Comparison of ENCODE assay signal across 9 mouse cellular contexts in the genomic region with DNA sequence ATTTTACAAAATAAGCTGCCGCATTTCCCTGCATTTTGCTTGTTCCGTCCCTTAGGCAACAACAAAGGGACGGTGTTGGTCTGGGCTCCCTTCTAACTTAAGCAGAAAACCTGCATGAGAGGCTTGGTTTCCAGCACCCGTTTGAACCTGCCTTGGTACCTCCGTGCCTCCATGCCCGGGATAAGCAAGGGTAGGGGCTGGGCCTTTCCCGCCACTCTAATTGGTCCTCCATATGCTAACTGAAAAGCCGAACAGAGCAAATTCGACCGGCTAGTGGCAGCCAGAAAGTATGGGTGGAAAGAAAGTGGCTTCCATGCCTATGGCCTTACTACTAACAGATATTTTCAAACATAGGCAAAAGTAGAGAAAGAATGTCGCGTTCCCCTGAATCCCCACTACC. TPM values are rescaled to one million over a fixed set of nuclear protein-coding genes. Genes with fewer than 3 reads are reported as not detected.
DNase-seq lines count a peak whose midpoint lies in the region; ATAC-seq and TF ChIP-seq lines count a peak whose summit lies in the region.
"Had no signal": no experiment of that assay in that cellular context is flagged by ENCODE, and none has a peak within 500 bp of the region (broad histone marks: within the 10 kb centered on the region; RNA-seq: fewer than 3 reads in every experiment).

No protein-coding gene starts in this region.

- H3K9ac ChIP-seq in liver, embryonic 11.5 days (ENCODE audit: low read depth, low read length): no peak overlapping the region
- H3K9ac ChIP-seq in liver, postnatal 0 days (replicated peaks): no peak overlapping the region
- H3K9ac ChIP-seq in embryonic facial prominence, embryonic 15.5 days: no peak overlapping the region
- H3K9ac ChIP-seq in intestine, embryonic 15.5 days: no peak overlapping the region
- no peak overlapping the region for H3K9ac ChIP-seq in neural tube, embryonic 14.5 days (replicated peaks; ENCODE audit: low read depth, low read length)

- H3K27me3 ChIP-seq in liver, embryonic 11.5 days (replicated peaks; ENCODE audit: control insufficient read depth, insufficient read depth, low read length): peaks cover 72% of the 10 kb centered on the region
- peaks cover 60% of the 10 kb centered on the region for H3K27me3 ChIP-seq in liver, postnatal 0 days (ENCODE audit: insufficient read depth, low read length)
- peaks cover 34% of the 10 kb centered on the region for H3K27me3 ChIP-seq in embryonic facial prominence, embryonic 15.5 days
- peaks cover 54% of the 10 kb centered on the region for H3K27me3 ChIP-seq in intestine, embryonic 15.5 days (replicated peaks)
- peaks cover 10% of the 10 kb centered on the region for H3K27me3 ChIP-seq in neural tube, embryonic 14.5 days (ENCODE audit: control insufficient read depth, insufficient read depth, low read length)

- peaks cover 4% of the 10 kb centered on the region; the same call in 1 of the 2 replicates for H3K4me1 ChIP-seq in liver, embryonic 11.5 days (replicated peaks; ENCODE audit: control insufficient read depth, insufficient read depth, low read length)
- H3K4me1 ChIP-seq in liver, postnatal 0 days (ENCODE audit: insufficient read depth): no peaks in the 10 kb centered on the region; the same call in 1 of the 2 replicates
- H3K4me1 ChIP-seq in embryonic facial prominence, embryonic 15.5 days: peaks cover 20% of the 10 kb centered on the region
- peaks cover 16% of the 10 kb centered on the region for H3K4me1 ChIP-seq in intestine, embryonic 15.5 days (replicated peaks)
- peaks cover 18% of the 10 kb centered on the region for H3K4me1 ChIP-seq in neural tube, embryonic 14.5 days (ENCODE audit: control insufficient read depth, insufficient read depth, low read length)

- no peak overlapping the region; the same call in 1 of the 2 replicates for H3K4me3 ChIP-seq in liver, embryonic 11.5 days (ENCODE audit: low read depth, low read length)
- H3K4me3 ChIP-seq in liver, postnatal 0 days (ENCODE audit: low read depth, low read length): no peak overlapping the region
- H3K4me3 ChIP-seq in embryonic facial prominence, embryonic 15.5 days (replicated peaks): peak overlapping the region; percentile 51
- no peak overlapping the region for H3K4me3 ChIP-seq in intestine, embryonic 15.5 days (replicated peaks)
- H3K4me3 ChIP-seq in neural tube, embryonic 14.5 days (ENCODE audit: low read depth, low read length): peak overlapping the region; percentile 39

- no peak for TF ChIP-seq EP300 in liver, postnatal 0 days (IDR thresholded peaks at IDR 0.05; ENCODE audit: low read depth)

- H3K36me3 ChIP-seq in liver, embryonic 11.5 days (ENCODE audit: control insufficient read depth, insufficient read depth, low read length): no peaks in the 10 kb centered on the region
- H3K36me3 ChIP-seq in liver, postnatal 0 days (replicated peaks; ENCODE audit: insufficient read depth, low read length): no peaks in the 10 kb centered on the region
- H3K36me3 ChIP-seq in embryonic facial prominence, embryonic 15.5 days: no peaks in the 10 kb centered on the region
- no peaks in the 10 kb centered on the region for H3K36me3 ChIP-seq in intestine, embryonic 15.5 days
- H3K36me3 ChIP-seq in neural tube, embryonic 14.5 days (ENCODE audit: control insufficient read depth, insufficient read depth, low read length): no peaks in the 10 kb centered on the region

- 21% methylated on average over 12 of the region's 12 CpGs for WGBS in liver, embryonic 11.5 days
- 21% methylated on average over 12 of the region's 12 CpGs for WGBS in liver, postnatal 0 days (ENCODE audit: insufficient replicate concordance)
- 18% methylated on average over 12 of the region's 12 CpGs for WGBS in embryonic facial prominence, embryonic 15.5 days
- WGBS in intestine, embryonic 15.5 days: 31% methylated on average over 12 of the region's 12 CpGs
- 21% methylated on average over 12 of the region's 12 CpGs for WGBS in neural tube, embryonic 14.5 days

- H3K9me3 ChIP-seq in liver, embryonic 11.5 days (ENCODE audit: control insufficient read depth, low read length): no peaks in the 10 kb centered on the region
- H3K9me3 ChIP-seq in liver, postnatal 0 days (ENCODE audit: low read length): no peaks in the 10 kb centered on the region
- no peaks in the 10 kb centered on the region for H3K9me3 ChIP-seq in embryonic facial prominence, embryonic 15.5 days (replicated peaks)
- no peaks in the 10 kb centered on the region for H3K9me3 ChIP-seq in intestine, embryonic 15.5 days
- no peaks in the 10 kb centered on the region for H3K9me3 ChIP-seq in neural tube, embryonic 14.5 days (ENCODE audit: control insufficient read depth, low read length)

- no peak for DNase-seq in liver, embryonic 11.5 days (ENCODE audit: low spot score)
- no peak for DNase-seq in liver, postnatal 0 days
- no peak for DNase-seq in gastrocnemius, postnatal 4 days (ENCODE audit: low spot score in 2 of 2)
- DNase-seq: lung, adult 2 months had no signal

- no peak overlapping the region for H3K27ac ChIP-seq in liver, embryonic 11.5 days (ENCODE audit: low read depth, low read length)
- no peak overlapping the region for H3K27ac ChIP-seq in liver, postnatal 0 days (ENCODE audit: low read depth)
- no peak overlapping the region for H3K27ac ChIP-seq in embryonic facial prominence, embryonic 15.5 days (replicated peaks)
- H3K27ac ChIP-seq in intestine, embryonic 15.5 days: no peak overlapping the region
- H3K27ac ChIP-seq in neural tube, embryonic 14.5 days (ENCODE audit: low read depth, low read length): no peak overlapping the region

- TF ChIP-seq CTCF in liver, postnatal 0 days (IDR thresholded peaks at IDR 0.05; ENCODE audit: low read depth): no peak

- ATAC-seq in liver, embryonic 11.5 days (replicated peaks; ENCODE audit: low FRiP score): no peak
- no peak for ATAC-seq in liver, postnatal 0 days
- ATAC-seq in embryonic facial prominence, embryonic 15.5 days (ENCODE audit: insufficient number of reproducible peaks, low FRiP score, low TSS enrichment, low read depth): no peak
- ATAC-seq in intestine, embryonic 15.5 days: no peak
- peak; percentile 32; the same call in 1 of the 2 replicates for ATAC-seq in neural tube, embryonic 14.5 days (ENCODE audit: low read depth)
- no peak for ATAC-seq in erythroblast, adult 5-6 weeks (replicated peaks; ENCODE audit: low FRiP score, poor library complexity, severe bottlenecking)

- peak overlapping the region; percentile 65 for H3K4me2 ChIP-seq in liver, embryonic 11.5 days
- H3K4me2 ChIP-seq in liver, postnatal 0 days (ENCODE audit: low read depth, low read length): no peak overlapping the region
- peak overlapping the region; percentile 89 for H3K4me2 ChIP-seq in embryonic facial prominence, embryonic 15.5 days (replicated peaks)
- H3K4me2 ChIP-seq in intestine, embryonic 15.5 days (replicated peaks): peak overlapping the region; percentile 81; the same call in 1 of the 2 replicates
- H3K4me2 ChIP-seq in neural tube, embryonic 14.5 days (ENCODE audit: low read depth, low read length): peak overlapping the region; percentile 76

RNA-seq across cellular contexts. Expression of a gene that starts 0.5 kb away (rescaled TPM):
- polyA plus RNA-seq in liver, embryonic 11.5 days (2014; fragmentation: Nextera tagmentation; extraction: Ambion mirVana): 37.0 and 40.0 TPM in 2 replicates
- not detected in 2 replicates for polyA plus RNA-seq in liver, postnatal 0 days (2015; fragmentation: Nextera tagmentation; extraction: Ambion mirVana)
- 472 and 489 TPM in 2 replicates for polyA plus RNA-seq in embryonic facial prominence, embryonic 15.5 days (2015; fragmentation: Nextera tagmentation; extraction: Ambion mirVana)
- polyA plus RNA-seq in intestine, embryonic 15.5 days (2015; fragmentation: Nextera tagmentation; extraction: Ambion mirVana): 16.5 and 16.7 TPM in 2 replicates
- polyA plus RNA-seq in neural tube, embryonic 14.5 days (2014; fragmentation: Nextera tagmentation; extraction: Ambion mirVana): 589 and 733 TPM in 2 replicates
- 10 to 100 TPM; 17.0 to 18.4 TPM for total RNA-seq in gastrocnemius, postnatal 4 days (2021)
- not detected in 2 replicates for total RNA-seq in erythroblast, adult 5-6 weeks (2015; ENCODE audit: low replicate concordance)
- total RNA-seq in erythroblast, adult 5-6 weeks (2017; ENCODE audit: low replicate concordance): not detected in 2 replicates
- total RNA-seq: hematopoietic stem cell, adult 5-6 weeks had no signal

RNA-seq across cellular contexts. Expression of a gene that starts 29.8 kb away (rescaled TPM):
- 198 and 203 TPM in 2 replicates for polyA plus RNA-seq in liver, embryonic 11.5 days (2014; fragmentation: Nextera tagmentation; extraction: Ambion mirVana)
- 72.1 and 75.4 TPM in 2 replicates for polyA plus RNA-seq in liver, postnatal 0 days (2015; fragmentation: Nextera tagmentation; extraction: Ambion mirVana)
- polyA plus RNA-seq in embryonic facial prominence, embryonic 15.5 days (2015; fragmentation: Nextera tagmentation; extraction: Ambion mirVana): 142 and 143 TPM in 2 replicates
- 149 and 152 TPM in 2 replicates for polyA plus RNA-seq in intestine, embryonic 15.5 days (2015; fragmentation: Nextera tagmentation; extraction: Ambion mirVana)
- polyA plus RNA-seq in neural tube, embryonic 14.5 days (2014; fragmentation: Nextera tagmentation; extraction: Ambion mirVana): 76.3 and 91.0 TPM in 2 replicates
- total RNA-seq in gastrocnemius, postnatal 4 days (2021): 10 to 100 TPM; 44.2 to 45.1 TPM
- 22.8 and 49.2 TPM in 2 replicates for total RNA-seq in erythroblast, adult 5-6 weeks (2015; ENCODE audit: low replicate concordance)
- 18.7 and 22.6 TPM in 2 replicates for total RNA-seq in erythroblast, adult 5-6 weeks (2017; ENCODE audit: low replicate concordance)

Comparison
In these comparisons a context has a peak if more than half of its experiments do, and no peak if none do; other contexts are left out.
1. RNA of a gene that starts 0.5 kb away (polyA plus RNA-seq): 589 to 733 TPM in neural tube, embryonic 14.5 days, 472 to 489 TPM in embryonic facial prominence, embryonic 15.5 days, 37.0 to 40.0 TPM in liver, embryonic 11.5 days and 16.5 to 16.7 TPM in intestine, embryonic 15.5 days; not detected in liver, postnatal 0 days; every median in the first group is over 10 times any median in the second.
2. H3K4me3 ChIP-seq: peak in embryonic facial prominence, embryonic 15.5 days (single experiment) and neural tube, embryonic 14.5 days (single experiment); none in liver, embryonic 11.5 days (single experiment), liver, postnatal 0 days (single experiment) and intestine, embryonic 15.5 days (single experiment).